Mouse (Mus musculus) MEL (cell line): ENCODE measurements around the gene Ift52. TPM values are rescaled to one million over a fixed set of nuclear protein-coding genes. Genes with fewer than 3 reads are reported as not detected.

Experiments used
- DNase-seq: peaks from one replicate; pipeline ENCODE4 v3.0.0; 2011; ENCODE audit warnings: low read depth, low spot score
- H3K27ac ChIP-seq: 2 replicates; pipeline ENCODE4 v1.5.1; 2012; ENCODE audit warnings: low read depth, mild to moderate bottlenecking, control low read depth, low read length, moderate library complexity; ENCODE audit not compliant: control insufficient read depth
- H3K27me3 ChIP-seq, 2 experiments: fragments of 150-350 bp in 1 of 2; sonication (generic) in 1 of 2; 2 replicates each; pipeline ENCODE4 v1.6.1; 2012; ENCODE audit warnings: low read length in 2 of 2, mild to moderate bottlenecking in 2 of 2, improper control_type of control experiment in 1 of 2, moderate library complexity in 1 of 2; ENCODE audit not compliant: insufficient read depth in 2 of 2, control insufficient read depth in 1 of 2
- H3K36me3 ChIP-seq, 2 experiments: 2 replicates each; pipeline ENCODE4 v1.6.1; 2012 to 2014; ENCODE audit warnings: low read length in 2 of 2, improper control_type of control experiment in 1 of 2, inconsistent platforms in 1 of 2, mild to moderate bottlenecking in 1 of 2; ENCODE audit not compliant: insufficient read depth in 2 of 2, control insufficient read depth in 1 of 2
- H3K4me1 ChIP-seq, 2 experiments: fragments of 150-350 bp in 1 of 2; sonication (generic) in 1 of 2; 2 replicates each; pipeline ENCODE4 v1.6.1; 2012; ENCODE audit warnings: low read length in 2 of 2, improper control_type of control experiment in 1 of 2, mild to moderate bottlenecking in 1 of 2; ENCODE audit not compliant: insufficient read depth in 2 of 2, control insufficient read depth in 1 of 2
- H3K4me3 ChIP-seq, 2 experiments: fragments of 150-350 bp in 1 of 2; sonication (generic) in 1 of 2; 2 replicates each; pipeline ENCODE4 v1.5.1; 2012; ENCODE audit warnings: low read depth in 2 of 2, low read length in 2 of 2, mild to moderate bottlenecking in 2 of 2, moderate library complexity in 2 of 2, control low read depth in 1 of 2, improper control_type of control experiment in 1 of 2; ENCODE audit not compliant: control insufficient read depth in 1 of 2, insufficient read depth in 1 of 2
- H3K79me2 ChIP-seq: 2 replicates; pipeline ENCODE4 v1.6.1; 2012; ENCODE audit warnings: mild to moderate bottlenecking, low read length, moderate library complexity; ENCODE audit not compliant: control insufficient read depth, poor library complexity, insufficient read depth
- H3K9ac ChIP-seq: 2 replicates; pipeline ENCODE4 v1.6.1; 2012; ENCODE audit warnings: low read depth, mild to moderate bottlenecking, control low read depth, low read length, moderate library complexity; ENCODE audit not compliant: control insufficient read depth, poor library complexity, severe bottlenecking
- H3K9me3 ChIP-seq: fragments of 150-350 bp; sonication (generic); replicated peaks from 2 replicates; pipeline ENCODE4 v1.6.1; 2012; ENCODE audit warnings: mild to moderate bottlenecking, low read length, improper control_type of control experiment, moderate library complexity; ENCODE audit not compliant: insufficient read depth
- BHLHE40 ChIP-seq: IDR thresholded peaks from 2 replicates; pipeline ENCODE4 v1.6.1; 2012; ENCODE audit warnings: low read depth, mild to moderate bottlenecking, inconsistent platforms, low read length, improper control_type of control experiment, borderline replicate concordance
- CHD1 ChIP-seq: IDR thresholded peaks from 2 replicates; pipeline ENCODE4 v1.6.1; 2012; ENCODE audit warnings: low read depth, mild to moderate bottlenecking, inconsistent platforms, low read length, improper control_type of control experiment
- CHD2 ChIP-seq: IDR thresholded peaks from 2 replicates; pipeline ENCODE4 v1.6.1; 2011; ENCODE audit warnings: low read length, improper control_type of control experiment
- CTCF ChIP-seq, 3 experiments: IDR thresholded peaks in 2 of 3; conservative IDR thresholded peaks in 1 of 3; 2 replicates each; pipeline ENCODE4 v1.5.1; 2011 to 2012; ENCODE audit warnings: low read length in 3 of 3, low read depth in 2 of 3, mild to moderate bottlenecking in 2 of 3, improper control_type of control experiment in 1 of 3, inconsistent platforms in 1 of 3, mixed read lengths in 1 of 3, moderate library complexity in 1 of 3; ENCODE audit not compliant: control insufficient read depth in 1 of 3, insufficient read depth in 1 of 3, poor library complexity in 1 of 3, severe bottlenecking in 1 of 3
- E2F4 ChIP-seq: IDR thresholded peaks from 2 replicates; pipeline ENCODE4 v1.6.1; 2011; ENCODE audit warnings: low read depth, low read length, improper control_type of control experiment, borderline replicate concordance
- EP300 ChIP-seq, 2 experiments: IDR thresholded peaks; 2 replicates each; pipeline ENCODE4 v1.6.1; 2011; ENCODE audit warnings: improper control_type of control experiment in 2 of 2, low read length in 2 of 2, low read depth in 1 of 2, mild to moderate bottlenecking in 1 of 2
- ETS1 ChIP-seq: IDR thresholded peaks from 2 replicates; pipeline ENCODE4 v1.6.1; 2012; ENCODE audit warnings: low read depth, mild to moderate bottlenecking, inconsistent platforms, low read length, improper control_type of control experiment, moderate library complexity
- GABPA ChIP-seq: IDR thresholded peaks from 2 replicates; pipeline ENCODE4 v1.6.1; 2012; ENCODE audit warnings: low read depth, mild to moderate bottlenecking, inconsistent platforms, low read length, improper control_type of control experiment, moderate library complexity
- GATA1 ChIP-seq: IDR thresholded peaks from 2 replicates; pipeline ENCODE4 v1.6.1; 2011; ENCODE audit warnings: low read depth, low read length, improper control_type of control experiment
- JUND ChIP-seq: IDR thresholded peaks from 2 replicates; pipeline ENCODE4 v1.6.1; 2011; ENCODE audit warnings: low read depth, mild to moderate bottlenecking, improper control_type of control experiment, low read length
- KAT2A ChIP-seq: conservative IDR thresholded peaks from 2 replicates; pipeline ENCODE4 v1.6.1; 2012; ENCODE audit warnings: low read depth, low read length, improper control_type of control experiment, inconsistent platforms
- MAFK ChIP-seq: IDR thresholded peaks from 2 replicates; pipeline ENCODE4 v1.6.1; 2011; ENCODE audit warnings: low read depth, mild to moderate bottlenecking, low read length, improper control_type of control experiment, borderline replicate concordance
- MAX ChIP-seq: IDR thresholded peaks from 2 replicates; pipeline ENCODE4 v1.6.1; 2011; ENCODE audit warnings: low read length, improper control_type of control experiment
- MEF2A ChIP-seq: IDR thresholded peaks from 2 replicates; pipeline ENCODE4 v1.6.1; 2014; ENCODE audit warnings: low read depth, mild to moderate bottlenecking, inconsistent platforms, low read length, improper control_type of control experiment; ENCODE audit not compliant: poor library complexity, insufficient replicate concordance, severe bottlenecking; ENCODE audit errors: extremely low read depth
- MXI1 ChIP-seq: IDR thresholded peaks from 2 replicates; pipeline ENCODE4 v1.6.1; 2011; ENCODE audit warnings: mild to moderate bottlenecking, low read depth, low read length, improper control_type of control experiment
- MYB ChIP-seq: IDR thresholded peaks from 2 replicates; pipeline ENCODE4 v1.6.1; 2011; ENCODE audit warnings: mild to moderate bottlenecking, low read depth, low read length, improper control_type of control experiment
- MYC ChIP-seq: IDR thresholded peaks from 2 replicates; pipeline ENCODE4 v1.6.1; 2011; ENCODE audit warnings: low read depth, mild to moderate bottlenecking, low read length, improper control_type of control experiment, moderate library complexity
- NELFE ChIP-seq: IDR thresholded peaks from 2 replicates; pipeline ENCODE4 v1.6.1; 2011; ENCODE audit warnings: low read depth, low read length, improper control_type of control experiment
- NRF1 ChIP-seq: IDR thresholded peaks from 2 replicates; pipeline ENCODE4 v1.6.1; 2014; ENCODE audit warnings: low read depth, mild to moderate bottlenecking, inconsistent platforms, low read length, improper control_type of control experiment, moderate library complexity; ENCODE audit not compliant: poor library complexity, insufficient read depth, severe bottlenecking
- POLR2A ChIP-seq, 2 experiments: IDR thresholded peaks; 2 replicates each; pipeline ENCODE4 v1.6.1; 2011 to 2012; ENCODE audit warnings: low read length in 2 of 2, mild to moderate bottlenecking in 2 of 2, control low read depth in 1 of 2, improper control_type of control experiment in 1 of 2, low read depth in 1 of 2, moderate library complexity in 1 of 2; ENCODE audit not compliant: control insufficient read depth in 1 of 2, insufficient read depth in 1 of 2, poor library complexity in 1 of 2
- POLR2AphosphoS2 ChIP-seq: IDR thresholded peaks from 2 replicates; pipeline ENCODE4 v1.6.1; 2011; ENCODE audit warnings: low read length, improper control_type of control experiment
- POLR2AphosphoS5 ChIP-seq: IDR thresholded peaks from 2 replicates; pipeline ENCODE4 v1.6.1; 2012; ENCODE audit warnings: low read depth, borderline replicate concordance, mild to moderate bottlenecking, inconsistent platforms, low read length, moderate library complexity, mixed read lengths
- RAD21 ChIP-seq: IDR thresholded peaks from 2 replicates; pipeline ENCODE4 v1.6.1; 2011; ENCODE audit warnings: mild to moderate bottlenecking, low read depth, low read length, improper control_type of control experiment
- RCOR1 ChIP-seq: IDR thresholded peaks from 2 replicates; pipeline ENCODE4 v1.6.1; 2012; ENCODE audit warnings: low read depth, mild to moderate bottlenecking, inconsistent platforms, low read length, improper control_type of control experiment
- SIN3A ChIP-seq: IDR thresholded peaks from 2 replicates; pipeline ENCODE4 v1.6.1; 2012; ENCODE audit warnings: low read length, improper control_type of control experiment, inconsistent platforms
- SMC3 ChIP-seq: IDR thresholded peaks from 2 replicates; pipeline ENCODE4 v1.6.1; 2011; ENCODE audit warnings: low read depth, low read length, improper control_type of control experiment
- TAL1 ChIP-seq: IDR thresholded peaks from 2 replicates; pipeline ENCODE4 v1.6.1; 2012; ENCODE audit warnings: mild to moderate bottlenecking, inconsistent platforms, low read length, moderate library complexity, mixed read lengths
- TBP ChIP-seq: IDR thresholded peaks from 2 replicates; pipeline ENCODE4 v1.8.0; 2011; ENCODE audit warnings: low read depth, low read length, improper control_type of control experiment
- TCF12 ChIP-seq: IDR thresholded peaks from 2 replicates; pipeline ENCODE4 v1.6.1; 2014; ENCODE audit warnings: low read depth, mild to moderate bottlenecking, inconsistent platforms, low read length, improper control_type of control experiment, moderate library complexity
- USF1 ChIP-seq: IDR thresholded peaks from 2 replicates; pipeline ENCODE4 v1.6.1; 2014; ENCODE audit warnings: low read depth, mild to moderate bottlenecking, inconsistent platforms, low read length, improper control_type of control experiment, moderate library complexity
- USF2 ChIP-seq, 2 experiments: IDR thresholded peaks; 2 replicates each; pipeline ENCODE4 v1.6.1; 2011 to 2012; ENCODE audit warnings: improper control_type of control experiment in 2 of 2, low read length in 2 of 2, borderline replicate concordance in 1 of 2, inconsistent platforms in 1 of 2, low read depth in 1 of 2, mild to moderate bottlenecking in 1 of 2; ENCODE audit not compliant: insufficient read depth in 1 of 2
- ZC3H11A ChIP-seq: IDR thresholded peaks from 2 replicates; pipeline ENCODE4 v1.6.1; 2012; ENCODE audit warnings: low read depth, mild to moderate bottlenecking, inconsistent platforms, low read length, improper control_type of control experiment
- ZKSCAN1 ChIP-seq: IDR thresholded peaks from 2 replicates; pipeline ENCODE4 v1.6.1; 2012; ENCODE audit warnings: low read depth, mild to moderate bottlenecking, inconsistent platforms, low read length, improper control_type of control experiment, moderate library complexity
- ZMIZ1 ChIP-seq: IDR thresholded peaks from 2 replicates; pipeline ENCODE4 v1.6.1; 2012; ENCODE audit warnings: low read depth, mild to moderate bottlenecking, inconsistent platforms, low read length, improper control_type of control experiment, moderate library complexity
- ZNF384 ChIP-seq: IDR thresholded peaks from 2 replicates; pipeline ENCODE4 v1.6.1; 2012; ENCODE audit warnings: low read depth, mild to moderate bottlenecking, inconsistent platforms, low read length, improper control_type of control experiment
- polyA plus RNA-seq, 2 experiments: library from polyadenylated mRNA; stranded (reverse) in 1 of 2; unstranded in 1 of 2; fragments of >175 nt in 1 of 2; fragments of >200 nt in 1 of 2; gene quantifications; 2 replicates each; pipeline versions ENCODE4 v1.2.1 to v1.2.4; 2012; ENCODE audit warnings: low replicate concordance in 2 of 2, low read depth in 1 of 2; ENCODE audit not compliant: insufficient read length in 2 of 2, insufficient read depth in 1 of 2, missing spikeins in 1 of 2
- total RNA-seq: library from RNA; depleted of rRNA; stranded (reverse); fragments of 300-350 nt; gene quantifications from 2 replicates; pipeline ENCODE4 v1.2.3, GENCODE M21; 2012; rRNA removed

Ift52 gene
- total RNA-seq (10.9 and 11.0 TPM in 2 replicates), polyA plus RNA-seq (10 to 100 TPM in 1 of 2 experiments, not detected in 1; 32.7 TPM)

GRCm38 (mm10) chr2:163016916-163017743 lies at the start of gene Ift52:
Gene Ift52 (plus strand): TSS chr2:163017354.
- Histone ChIP-seq H3K27ac (peak within 1 kb of the TSS; percentile 58), H3K4me1 (peaks cover 0 to 4% of the 10 kb centered on the region in 2 experiments; a peak in 1 of 4 replicates)
- TF ChIP-seq TCF12 = no peak
- peak; percentile 95 for TF ChIP-seq MXI1
- TF ChIP-seq BHLHE40 = no peak
- no peak for TF ChIP-seq EP300 (IDR thresholded peaks at IDR 0.05; ENCODE audit: low read depth in 1 of 2, low read length in 2 of 2)
- TF ChIP-seq TBP = no peak
- TF ChIP-seq USF2 (IDR thresholded peaks at IDR 0.05; ENCODE audit: borderline replicate concordance in 1 of 2, insufficient read depth in 1 of 2, low read depth in 1 of 2, low read length in 2 of 2) = no peak
- TF ChIP-seq SIN3A = peak; percentile 94
- TF ChIP-seq SMC3 = no peak
- TF ChIP-seq ZC3H11A = no peak
- TF ChIP-seq POLR2AphosphoS5 = no peak
- TF ChIP-seq MYB = no peak
- TF ChIP-seq ZNF384 = no peak
- no peak for TF ChIP-seq RCOR1
- TF ChIP-seq GATA1 = no peak
- peak; percentile 47 to 87; a peak in 3 of 4 replicates for TF ChIP-seq POLR2A (IDR thresholded peaks at IDR 0.05; ENCODE audit: control insufficient read depth in 1 of 2, insufficient read depth in 1 of 2, low read depth in 1 of 2, low read length in 2 of 2, poor library complexity in 1 of 2)
- TF ChIP-seq NELFE = peak; percentile 84
- no peak for TF ChIP-seq ETS1
- no peak for TF ChIP-seq USF1
- no peak for TF ChIP-seq CHD2
- TF ChIP-seq MYC = peak; percentile 54; the same call in 1 of the 2 replicates
- TF ChIP-seq NRF1 = no peak
- no peak for TF ChIP-seq CTCF (IDR thresholded peaks at IDR 0.05 in 2 of 3, conservative IDR thresholded peaks at IDR 0.05 in 1 of 3; ENCODE audit: control insufficient read depth in 1 of 3, insufficient read depth in 1 of 3, low read depth in 2 of 3, low read length in 3 of 3, poor library complexity in 1 of 3, severe bottlenecking in 1 of 3)
- TF ChIP-seq RAD21 = no peak
- no peak for TF ChIP-seq MEF2A
- TF ChIP-seq MAFK = no peak
- TF ChIP-seq GABPA = no peak
- no peak; the same call in 1 of the 2 replicates for TF ChIP-seq KAT2A
- peak; percentile 78 for TF ChIP-seq POLR2AphosphoS2
- no peak for TF ChIP-seq CHD1
- TF ChIP-seq MAX = peak; percentile 22; the same call in 1 of the 2 replicates
- TF ChIP-seq ZKSCAN1 = no peak
- no peak for TF ChIP-seq E2F4
- no peak for TF ChIP-seq JUND
- no peak for TF ChIP-seq ZMIZ1
- TF ChIP-seq TAL1 = no peak

More at GRCm38 (mm10) chr2:163016916-163017743, at the start of gene Ift52:
- Histone ChIP-seq H3K79me2 (peaks cover 6% of the 10 kb centered on the region; the same call in 1 of the 2 replicates), H3K27me3 (no peaks in the 10 kb centered on the region), H3K9ac (peak within 1 kb of the TSS; percentile 81), H3K4me3 (peak within 1 kb of the TSS; percentile 66 to 88), H3K9me3 (no peaks in the 10 kb centered on the region), H3K36me3 (peaks cover 0 to 4% of the 10 kb centered on the region in 2 experiments; a peak in 2 of 4 replicates)
- DNase-seq = peak; percentile 92
